Mouse (Mus musculus) thymus, adult 2 months (tissue): ENCODE measurements at regions not wholly inside any gene's neighbourhood (a gene's known extent, or its start where the extent isn't known, plus 50 kb on each side); places are given as distances from the start of the nearest gene placed in this dataset.

Experiments used
- CTCF ChIP-seq: fragments of 200-500 bp; IDR thresholded peaks from 2 replicates; pipeline ENCODE4 v1.5.1; 2012; ENCODE audit warnings: mild to moderate bottlenecking, control low read depth, low read length, moderate library complexity, borderline replicate concordance; ENCODE audit not compliant: control insufficient read depth, poor library complexity, insufficient read depth; ENCODE audit errors: extremely low read depth
- POLR2A ChIP-seq: fragments of 200-500 bp; IDR thresholded peaks from 2 replicates; pipeline ENCODE4 v1.6.1; 2012; ENCODE audit warnings: mild to moderate bottlenecking, low read length, control low read depth, moderate library complexity; ENCODE audit not compliant: control insufficient read depth, poor library complexity, insufficient read depth; ENCODE audit errors: extremely low read depth

GRCm38 (mm10) chr2:46187265-46187888 is 1070.2 kb upstream of the Zeb2 start:
- TF ChIP-seq POLR2A (no peak), CTCF (no peak)
